Mouse (Mus musculus) liver, embryonic 18 days (tissue): Measurements from ENCODE around the gene Cbx8. TPM values are rescaled to one million over a fixed set of nuclear protein-coding genes. Genes with fewer than 3 reads are reported as not detected.

Experiments used
- polyA plus RNA-seq: library from polyadenylated mRNA; depleted of rRNA; stranded (reverse); fragments of >200 nt; gene quantifications from 2 replicates; pipeline ENCODE4 v1.2.3, GENCODE M21; 2012; rRNA removed

The Cbx8 gene
- 1.2 and 1.7 TPM in 2 replicates for polyA plus RNA-seq

DNA sequence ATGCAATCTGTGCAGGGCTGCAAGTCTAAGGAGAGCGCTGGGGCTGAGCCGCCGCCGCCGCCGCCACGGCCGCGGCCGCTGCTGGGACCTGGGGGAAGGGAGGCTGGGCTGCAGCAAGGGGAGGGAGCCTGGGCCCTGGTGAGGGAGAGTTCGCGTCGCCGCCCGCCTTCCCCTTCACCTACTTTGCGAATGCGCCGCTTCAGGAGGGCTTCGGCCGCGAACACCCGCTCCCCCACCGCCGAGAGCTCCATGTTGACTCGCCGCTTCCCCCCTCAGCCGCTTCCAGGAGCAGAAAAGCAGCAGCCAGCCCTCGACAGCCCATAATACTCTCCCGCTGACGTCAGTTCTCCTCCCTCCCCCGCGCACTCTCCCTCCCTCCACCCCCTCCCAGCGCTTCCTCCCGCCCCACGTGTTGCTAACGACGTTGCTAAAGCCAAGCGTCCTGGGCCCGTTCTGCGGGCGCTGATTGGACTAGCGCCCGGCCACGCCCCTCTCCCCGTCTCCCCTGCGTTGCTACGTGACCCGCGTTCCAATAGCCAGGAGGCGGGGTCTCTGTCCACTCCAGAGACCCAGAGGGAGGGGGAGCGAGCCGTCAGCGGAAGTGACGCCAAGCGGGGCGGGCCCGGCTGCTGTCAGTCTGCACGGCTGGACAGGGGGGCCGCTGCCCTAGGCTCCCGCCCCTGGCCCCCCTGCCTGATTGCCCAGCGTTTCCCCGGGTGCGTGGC is at the start of gene Cbx8:
Cbx8 (minus strand) TSS at position 370 of the 725 bp plus-strand sequence.

DNA sequence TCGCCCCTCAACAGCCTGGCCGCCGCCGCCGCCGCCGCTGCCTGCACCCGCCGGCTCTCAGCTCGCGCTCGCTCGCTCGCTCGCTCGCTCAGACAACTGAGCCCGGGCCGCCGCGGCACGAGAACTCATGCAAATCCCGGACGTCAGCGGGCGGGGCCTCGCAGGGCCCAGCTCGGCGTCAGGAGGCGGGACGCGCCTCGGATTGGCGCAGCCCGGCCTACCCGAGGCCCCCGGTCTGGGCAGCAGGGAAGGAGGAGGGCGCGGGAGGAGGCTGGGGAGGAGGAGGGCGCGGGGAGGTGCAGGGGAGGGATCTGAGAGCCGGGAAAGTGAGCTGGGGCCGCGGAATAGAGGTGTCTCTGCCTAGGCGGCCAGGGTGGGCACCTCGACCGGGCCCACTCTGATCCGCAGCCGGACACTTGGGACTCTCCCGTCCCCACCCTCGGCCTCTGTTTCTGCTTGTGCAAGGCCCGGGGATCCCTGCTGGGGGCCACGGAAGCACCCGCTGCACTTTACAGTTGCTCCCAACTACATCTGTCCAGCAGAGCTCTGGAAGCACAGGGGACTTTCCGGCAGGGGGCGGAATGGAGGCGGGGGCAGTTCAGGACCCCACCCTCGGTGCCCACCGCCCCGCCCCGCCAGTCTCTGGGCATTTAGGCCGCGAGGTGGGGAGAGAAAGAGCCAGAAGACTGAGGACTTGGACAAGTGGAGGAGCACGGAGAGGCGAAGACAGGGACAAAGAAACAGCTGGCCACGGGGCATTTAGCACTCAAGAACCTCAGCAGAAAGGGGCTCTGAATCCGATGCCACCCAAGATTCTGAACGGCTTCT is 45.6 kb upstream of the Cbx8 start, which contains the start of gene Cbx4:
Cbx4 (minus strand) TSS at position 78 of the 828 bp plus-strand sequence.

DNA sequence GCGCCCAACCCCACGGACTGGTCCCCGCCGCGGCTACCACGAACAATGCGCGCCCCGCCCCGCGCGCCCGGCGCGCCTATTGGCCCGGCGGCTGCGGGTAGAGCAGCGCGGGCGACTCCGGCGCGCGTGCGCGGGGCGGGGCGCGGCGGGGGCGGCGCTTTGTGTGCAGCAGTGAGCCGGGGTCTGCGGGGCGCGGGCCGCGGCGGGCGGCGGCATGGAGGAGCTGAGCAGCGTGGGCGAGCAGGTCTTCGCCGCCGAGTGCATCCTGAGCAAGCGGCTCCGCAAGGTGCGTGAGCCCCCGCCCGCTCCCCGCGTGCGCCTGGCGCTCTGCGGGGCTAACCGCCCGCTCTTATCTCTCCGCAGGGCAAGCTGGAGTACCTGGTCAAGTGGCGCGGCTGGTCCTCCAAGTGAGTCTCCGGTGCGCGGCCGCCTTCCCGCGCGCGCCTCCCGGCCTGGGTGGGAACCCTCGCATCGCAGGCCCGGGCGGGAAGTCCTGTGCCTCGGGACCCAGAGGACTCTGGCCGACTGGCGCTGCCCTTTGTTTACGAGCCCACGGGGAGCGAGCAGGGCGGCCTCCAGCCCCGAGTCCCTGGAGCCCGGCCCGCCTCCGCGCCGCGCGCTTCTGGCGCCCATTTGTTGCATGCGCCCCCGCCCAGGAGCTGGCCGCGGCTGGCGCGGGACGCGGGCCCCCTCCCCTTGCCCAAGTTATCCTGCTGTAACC is 17.7 kb downstream of the Cbx8 start, which contains the start of gene Cbx2:
Cbx2 (plus strand) TSS at position 68 of the 721 bp plus-strand sequence.

DNA sequence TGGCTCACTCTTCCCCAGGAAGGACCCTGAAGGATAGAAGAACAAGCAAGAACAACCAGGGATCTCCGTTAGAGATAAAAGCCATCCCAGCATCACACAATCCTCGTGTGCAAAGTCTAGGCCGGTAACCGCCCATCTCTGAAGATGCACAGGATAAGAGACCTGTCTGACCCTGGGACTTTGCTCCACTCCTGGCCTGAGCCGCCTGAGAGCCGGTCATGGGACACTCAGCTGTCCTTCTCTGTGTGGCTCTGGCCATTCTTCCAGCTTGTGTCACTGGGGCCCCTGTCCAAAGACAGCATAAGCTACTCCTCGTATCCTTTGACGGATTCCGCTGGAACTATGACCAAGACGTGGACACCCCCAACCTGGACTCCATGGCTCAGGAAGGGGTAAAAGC is 52.8 kb downstream of the Cbx8 start, which contains the start of gene Enpp7:
Enpp7 (plus strand) TSS at position 190 of the 400 bp plus-strand sequence.

Other genes starting within 250 kb of the Cbx8 start
- gene Rbfox3, start 129.4 kb downstream of the Cbx8 start, polyA plus RNA-seq = 0.23 and 0.30 TPM in 2 replicates
- gene Enpp7, start 52.8 kb downstream of the Cbx8 start, polyA plus RNA-seq = 0.04 TPM in 1 of 2 replicates, not detected in the other
- 1.8 and 2.0 TPM in 2 replicates for gene Cbx2, start 18.0 kb downstream of the Cbx8 start, polyA plus RNA-seq
- 5.2 and 6.5 TPM in 2 replicates for gene Cbx4, start 45.3 kb upstream of the Cbx8 start, polyA plus RNA-seq
- 2.0 and 2.6 TPM in 2 replicates for gene Tbc1d16, start 187.5 kb upstream of the Cbx8 start, polyA plus RNA-seq
- gene Ccdc40, start 187.6 kb upstream of the Cbx8 start, polyA plus RNA-seq = 0.48 and 0.50 TPM in 2 replicates
- gene Gaa, start 226.9 kb upstream of the Cbx8 start, polyA plus RNA-seq = 25.5 and 31.5 TPM in 2 replicates